Mouse (Mus musculus): Measurements from ENCODE around the gene Zkscan14. TPM values are rescaled to one million over a fixed set of nuclear protein-coding genes. Genes with fewer than 3 reads are reported as not detected.

The Zkscan14 gene
- polyA plus RNA-seq, 2 experiments from 2014 or later = 16.7 to 20.3 TPM

DNA sequence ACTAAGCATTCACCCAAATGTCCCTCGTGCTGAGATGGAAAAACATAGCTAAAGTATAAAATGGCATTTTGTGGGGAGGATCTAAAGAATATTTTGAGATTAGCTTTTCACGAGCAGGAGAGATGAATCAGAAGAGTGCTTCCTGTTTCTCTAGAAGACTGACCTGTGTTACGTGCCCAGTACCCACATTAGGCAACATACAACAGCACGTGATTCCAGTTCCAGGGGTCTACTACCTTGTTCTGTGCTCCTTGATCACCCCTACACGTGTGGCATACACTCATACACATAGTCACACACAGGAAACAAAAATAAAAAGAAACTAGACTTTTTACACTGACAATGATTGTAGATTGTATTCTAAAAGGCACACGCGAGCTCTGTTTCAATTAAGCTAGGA, 1.3 kb downstream of the Zkscan14 start:
- no peak for ATAC-seq

DNA sequence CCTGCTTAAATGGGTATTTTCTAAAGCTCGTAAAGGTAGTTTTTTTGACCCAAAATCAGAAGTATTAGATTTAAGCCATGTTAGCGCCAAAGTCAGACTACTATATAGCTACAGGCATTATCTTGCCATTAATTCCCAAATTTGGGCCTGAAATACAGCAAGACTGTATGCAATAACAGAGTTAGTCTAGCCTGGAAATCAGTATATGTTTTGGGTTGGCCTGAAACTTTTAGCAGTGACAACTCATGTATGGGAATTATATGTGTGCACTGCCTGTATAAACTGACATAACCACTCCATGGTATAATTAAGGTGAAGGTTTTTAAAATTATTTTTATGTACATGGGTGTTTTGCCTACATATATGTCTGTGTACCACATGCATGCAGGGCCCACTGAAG, 9.7 kb downstream of the Zkscan14 start, which contains the start of gene Atp5j2:
Atp5j2 (minus strand) TSS at position 101 of the 400 bp plus-strand sequence.
- no peak for ATAC-seq

GRCm38 (mm10) chr5:145190875-145191798, 10.5 kb downstream of the Zkscan14 start:
- ATAC-seq = peak; percentile 81

GRCm38 (mm10) chr5:145190373-145190772, 11.3 kb downstream of the Zkscan14 start:
- ATAC-seq = no peak

DNA sequence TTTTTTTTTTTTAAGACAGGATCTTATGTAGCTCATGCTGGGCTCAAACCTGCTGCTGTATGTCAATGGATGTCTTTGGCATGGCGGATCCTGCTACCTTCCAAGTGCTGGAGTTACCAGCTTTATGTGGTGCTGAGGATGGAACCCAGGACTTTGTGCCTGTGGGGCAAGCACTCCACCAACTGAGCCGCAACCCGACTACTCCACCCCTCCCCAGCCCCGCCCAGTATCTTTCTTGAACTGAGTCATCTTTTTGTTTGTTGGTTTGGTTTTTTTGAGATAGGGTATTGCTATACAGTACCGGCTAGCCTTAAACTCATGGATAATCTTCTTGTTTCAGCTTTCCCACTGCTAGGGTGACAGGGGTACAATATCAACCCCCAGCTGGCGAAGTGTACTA, 12.3 kb downstream of the Zkscan14 start:
- no peak for ATAC-seq

GRCm38 (mm10) chr5:145185244-145185643, 16.4 kb downstream of the Zkscan14 start:
- ATAC-seq = no peak

- ATAC-seq = no peak
Measured at GRCm38 (mm10) chr5:145178461-145178980, 23.1 kb downstream of the Zkscan14 start.

DNA sequence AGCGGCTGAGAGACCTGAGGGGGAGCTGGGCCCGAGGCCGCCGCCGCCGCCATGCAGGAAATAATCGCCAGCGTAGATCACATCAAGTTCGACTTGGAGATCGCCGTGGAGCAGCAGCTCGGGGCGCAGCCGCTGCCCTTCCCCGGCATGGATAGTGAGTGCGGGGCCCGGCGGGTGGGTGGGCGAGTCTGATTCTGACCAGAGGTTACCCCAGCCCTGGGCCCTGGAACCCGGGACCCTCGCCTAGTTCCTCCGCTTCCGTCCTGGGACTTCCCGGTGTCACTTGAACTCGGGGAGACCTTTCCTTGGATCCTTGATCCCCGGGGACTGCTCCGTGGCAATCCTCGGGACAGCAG, 34.4 kb downstream of the Zkscan14 start:
- ATAC-seq = no peak

DNA sequence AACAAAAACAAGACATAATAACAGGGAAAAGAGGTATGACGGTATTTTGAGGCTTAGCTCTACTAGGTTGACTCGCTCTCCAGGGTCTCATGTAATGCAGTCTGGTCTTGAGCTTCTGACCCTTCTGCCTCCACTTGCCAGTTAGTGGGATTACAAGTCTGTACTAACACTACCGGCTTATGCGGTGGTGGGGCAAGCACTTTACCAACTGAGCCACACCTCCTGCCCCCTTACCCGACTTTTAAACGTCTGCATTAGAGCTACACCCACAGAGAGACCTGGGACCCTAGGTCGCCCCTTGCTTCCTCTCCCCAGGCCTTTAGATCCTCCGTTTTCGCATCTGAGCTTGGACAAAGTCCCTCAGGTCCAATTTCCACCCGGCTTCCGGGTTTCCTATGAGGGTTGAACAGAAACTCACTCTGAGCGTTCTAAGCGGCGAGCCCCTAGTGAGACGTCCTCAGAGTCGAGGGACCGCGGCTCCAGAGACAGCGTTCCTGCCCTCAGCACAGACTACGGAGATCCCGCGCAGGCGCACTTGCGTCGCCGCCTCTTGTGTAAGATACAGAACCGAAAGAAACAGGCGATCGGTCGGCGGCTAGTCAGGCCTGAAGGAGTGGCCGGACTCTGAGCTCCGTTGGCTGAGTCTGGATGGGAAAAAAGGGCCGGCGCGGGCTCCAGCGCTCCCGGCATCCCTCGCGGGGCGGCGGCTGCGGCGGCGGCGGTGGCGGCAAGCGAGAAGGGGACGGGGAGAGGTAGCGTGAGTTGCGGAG, 34.9 kb downstream of the Zkscan14 start, which contains the start of the genes Ptcd1 and Cpsf4:
Ptcd1 (minus strand) TSS at position 573 of the 770 bp plus-strand sequence.
Cpsf4 (plus strand) TSS at position 678 of the 770 bp plus-strand sequence.
- peak; percentile 93 for ATAC-seq

- ATAC-seq = no peak
Measured at GRCm38 (mm10) chr5:145165184-145165583, 36.5 kb downstream of the Zkscan14 start.

GRCm38 (mm10) chr5:145164710-145165109, 37.0 kb downstream of the Zkscan14 start:
- no peak for ATAC-seq

GRCm38 (mm10) chr5:145161361-145161760, 40.3 kb downstream of the Zkscan14 start:
- ATAC-seq = no peak

GRCm38 (mm10) chr5:145152690-145153089, 49.0 kb downstream of the Zkscan14 start:
- no peak for ATAC-seq

DNA sequence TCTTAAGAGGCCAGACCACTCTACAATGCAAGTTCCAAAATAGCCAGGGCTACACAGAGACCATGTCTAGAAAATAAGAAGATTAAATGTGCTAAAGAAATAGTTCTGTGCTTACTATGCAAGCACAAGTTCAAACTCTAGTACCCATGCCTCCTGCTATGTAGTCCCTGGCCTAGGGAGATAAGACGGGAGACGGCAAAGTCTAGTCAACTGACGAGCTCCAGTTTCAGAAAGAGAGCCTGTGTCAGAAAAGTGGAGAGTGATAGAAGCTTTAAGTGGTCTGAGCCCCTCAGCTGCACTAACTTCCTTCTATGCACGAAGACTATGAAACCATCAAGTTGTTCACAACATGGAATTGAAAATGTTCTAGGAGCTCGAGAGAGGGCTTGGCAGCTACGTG, 52.4 kb downstream of the Zkscan14 start:
- no peak for ATAC-seq

- no peak for ATAC-seq
Measured at GRCm38 (mm10) chr5:145147748-145148147, 53.9 kb downstream of the Zkscan14 start.

Other genes starting within 250 kb of the Zkscan14 start
- gene Smurf1, start 236.0 kb downstream of the Zkscan14 start, polyA plus RNA-seq (2017; shearing (Covaris generic)) = 1 to 10 TPM; 4.0 to 5.2 TPM
- not detected for gene Gm4871, start 169.1 kb downstream of the Zkscan14 start, polyA plus RNA-seq (2017; shearing (Covaris generic))
- gene 1700018F24Rik, start 158.9 kb downstream of the Zkscan14 start, polyA plus RNA-seq (2017; shearing (Covaris generic)) = not detected
- 10 to 100 TPM; 84.8 to 96.6 TPM for gene Arpc1a, start 118.0 kb downstream of the Zkscan14 start, polyA plus RNA-seq (2017; shearing (Covaris generic))
- not detected for gene Kpna7, start 117.8 kb downstream of the Zkscan14 start, polyA plus RNA-seq (2017; shearing (Covaris generic))
- gene Arpc1b, start 87.7 kb downstream of the Zkscan14 start, polyA plus RNA-seq (2017; shearing (Covaris generic)) = 1,000 to 10,000 TPM in 1 of 2 experiments, 100 to 1,000 TPM in 1; 727 to 1,112 TPM
- gene Pdap1, start 61.6 kb downstream of the Zkscan14 start, polyA plus RNA-seq (2017; shearing (Covaris generic)) = 10 to 100 TPM; 32.2 to 41.5 TPM
- gene Bud31, start 61.5 kb downstream of the Zkscan14 start, polyA plus RNA-seq (2017; shearing (Covaris generic)) = 100 to 1,000 TPM; 107 to 118 TPM
- 10 to 100 TPM in 1 of 2 experiments, 1 to 10 TPM in 1; 7.0 to 18.0 TPM for gene Ptcd1, start 34.8 kb downstream of the Zkscan14 start, polyA plus RNA-seq (2017; shearing (Covaris generic))
- 10 to 100 TPM; 13.7 to 17.7 TPM for gene Cpsf4, start 34.7 kb downstream of the Zkscan14 start, polyA plus RNA-seq (2017; shearing (Covaris generic))
- 100 to 1,000 TPM; 418 to 445 TPM for gene Atp5j2, start 9.8 kb downstream of the Zkscan14 start, polyA plus RNA-seq (2017; shearing (Covaris generic))
- 1 to 10 TPM; 4.8 to 6.0 TPM for gene Zkscan5, start 2.7 kb upstream of the Zkscan14 start, polyA plus RNA-seq (2017; shearing (Covaris generic))
- 10 to 100 TPM; 59.5 to 61.1 TPM for gene Zfp655, start 29.8 kb upstream of the Zkscan14 start, polyA plus RNA-seq (2017; shearing (Covaris generic))
- under 1 TPM; 0.37 to 0.45 TPM for gene Zscan25, start 78.6 kb upstream of the Zkscan14 start, polyA plus RNA-seq (2017; shearing (Covaris generic))
- not detected for gene Cyp3a57, start 143.4 kb upstream of the Zkscan14 start, polyA plus RNA-seq (2017; shearing (Covaris generic))